Comparison of ENCODE assay signal across 18 mouse cellular contexts in genomic region chr7:125516723-125517122, GRCm38 (mm10). TPM values are rescaled to one million over a fixed set of nuclear protein-coding genes. Genes with fewer than 3 reads are reported as not detected.
DNase-seq lines count a peak whose midpoint lies in the region; ATAC-seq and TF ChIP-seq lines count a peak whose summit lies in the region.
"Had no signal": no experiment of that assay in that cellular context is flagged by ENCODE, and none has a peak within 500 bp of the region (broad histone marks: within the 10 kb centered on the region; RNA-seq: fewer than 3 reads in every experiment).

No protein-coding gene starts in this region.

- peaks cover 72% of the 10 kb centered on the region for H3K4me1 ChIP-seq in G1E (ENCODE audit: insufficient read depth, low read depth, low read length)
- H3K4me1 ChIP-seq in bone marrow, adult 2 months (ENCODE audit: control insufficient read depth, insufficient read depth, low read length): peaks cover 1% of the 10 kb centered on the region; the same call in 1 of the 2 replicates
- peaks cover 71% of the 10 kb centered on the region for H3K4me1 ChIP-seq in liver, embryonic 15.5 days (replicated peaks)
- no peaks in the 10 kb centered on the region for H3K4me1 ChIP-seq in forebrain, postnatal 0 days (ENCODE audit: insufficient read depth)
- H3K4me1 ChIP-seq: forebrain, embryonic 12.5 days had no signal

- 69% methylated on average over 8 of the region's 8 CpGs for WGBS in bone marrow, adult 2 months
- 33% methylated on average over 8 of the region's 8 CpGs for WGBS in liver, embryonic 15.5 days (ENCODE audit: insufficient replicate concordance)
- WGBS in forebrain, postnatal 0 days: 92% methylated on average over 8 of the region's 8 CpGs

- TF ChIP-seq POLR2A in bone marrow, adult 2 months (IDR thresholded peaks at IDR 0.05; ENCODE audit: borderline replicate concordance, control insufficient read depth, low read depth, low read length): no peak

- no peak for DNase-seq in G1E (ENCODE audit: low spot score)
- DNase-seq in forebrain, postnatal 0 days: no peak
- DNase-seq in urinary bladder, postnatal 14 days (ENCODE audit: low spot score): no peak
- DNase-seq: cerebellum, adult 9-11 months; kidney, adult 8-10 months; kidney, postnatal 36 days; layer of hippocampus, adult 9-11 months; lung, adult 18-20 months; retina, postnatal 1 day; thymus, postnatal 14 days had no signal

- ATAC-seq in G1E (ENCODE audit: extremely low read depth, insufficient number of reproducible peaks, low FRiP score, poor library complexity, severe bottlenecking): peak; percentile 84
- ATAC-seq in erythroid progenitor cell, adult 5-6 weeks (replicated peaks; ENCODE audit: low FRiP score, poor library complexity, severe bottlenecking): peak; percentile 82
- ATAC-seq in liver, embryonic 15.5 days (ENCODE audit: insufficient read depth): peak; percentile 73
- ATAC-seq in forebrain, postnatal 0 days: no peak
- ATAC-seq in activated CD4-positive, CD25-positive, alpha-beta regulatory T cell, adult 4 months: no peak

- no peaks in the 10 kb centered on the region for H3K27me3 ChIP-seq in G1E (ENCODE audit: insufficient read depth, low read length)
- no peaks in the 10 kb centered on the region for H3K27me3 ChIP-seq in liver, embryonic 15.5 days
- no peaks in the 10 kb centered on the region for H3K27me3 ChIP-seq in forebrain, postnatal 0 days (ENCODE audit: insufficient read depth, low read length)
- H3K27me3 ChIP-seq: forebrain, embryonic 12.5 days had no signal

- peaks cover 19% of the 10 kb centered on the region for H3K9me3 ChIP-seq in G1E (replicated peaks)
- H3K9me3 ChIP-seq in liver, embryonic 15.5 days (replicated peaks): no peaks in the 10 kb centered on the region
- no peaks in the 10 kb centered on the region for H3K9me3 ChIP-seq in forebrain, postnatal 0 days (ENCODE audit: low read length)
- H3K9me3 ChIP-seq: forebrain, embryonic 12.5 days; limb, embryonic 10.5 days had no signal

- H3K27ac ChIP-seq in bone marrow, adult 2 months (ENCODE audit: control insufficient read depth, insufficient read depth, low read depth, low read length, poor library complexity): peak overlapping the region; percentile 48; the same call in 1 of the 2 replicates
- H3K27ac ChIP-seq in liver, embryonic 15.5 days (replicated peaks): peak overlapping the region; percentile 84
- H3K27ac ChIP-seq in forebrain, postnatal 0 days (ENCODE audit: low read depth, low read length): no peak overlapping the region
- H3K27ac ChIP-seq: forebrain, embryonic 12.5 days; left cerebral cortex, adult 2 months; limb, embryonic 10.5 days had no signal

- no peak overlapping the region for H3K9ac ChIP-seq in liver, embryonic 15.5 days
- no peak overlapping the region for H3K9ac ChIP-seq in forebrain, postnatal 0 days
- H3K9ac ChIP-seq: forebrain, embryonic 12.5 days had no signal

- no peak for TF ChIP-seq CTCF in G1E (IDR thresholded peaks at IDR 0.05; ENCODE audit: low read depth, low read length)
- no peak for TF ChIP-seq CTCF in bone marrow, adult 2 months (IDR thresholded peaks at IDR 0.05; ENCODE audit: control insufficient read depth, insufficient read depth, low read length)
- TF ChIP-seq CTCF in forebrain, postnatal 0 days (IDR thresholded peaks at IDR 0.05; ENCODE audit: low read depth): no peak

- no peaks in the 10 kb centered on the region for H3K36me3 ChIP-seq in G1E (replicated peaks)
- no peaks in the 10 kb centered on the region for H3K36me3 ChIP-seq in liver, embryonic 15.5 days (replicated peaks)
- no peaks in the 10 kb centered on the region for H3K36me3 ChIP-seq in forebrain, postnatal 0 days (ENCODE audit: insufficient read depth)
- H3K36me3 ChIP-seq: forebrain, embryonic 12.5 days; limb, embryonic 10.5 days had no signal

- H3K4me2 ChIP-seq in liver, embryonic 15.5 days: peak overlapping the region; percentile 36
- H3K4me2 ChIP-seq in forebrain, postnatal 0 days (ENCODE audit: low read depth): no peak overlapping the region
- H3K4me2 ChIP-seq: forebrain, embryonic 12.5 days; midbrain, embryonic 11.5 days had no signal

- no peak overlapping the region; the same call in 1 of the 2 replicates for H3K4me3 ChIP-seq in G1E (ENCODE audit: low read depth, low read length)
- no peak overlapping the region for H3K4me3 ChIP-seq in bone marrow, adult 2 months (replicated peaks; ENCODE audit: control insufficient read depth, low read depth, low read length)
- no peak overlapping the region for H3K4me3 ChIP-seq in liver, embryonic 15.5 days (replicated peaks)
- H3K4me3 ChIP-seq in forebrain, postnatal 0 days (ENCODE audit: low read depth, low read length): no peak overlapping the region
- H3K4me3 ChIP-seq: forebrain, embryonic 12.5 days; left cerebral cortex, adult 2 months; limb, embryonic 10.5 days had no signal

RNA-seq across cellular contexts. Expression of gene Nsmce1, which starts 25.3 kb away (rescaled TPM):
- total RNA-seq in G1E (2014; fragmentation: Nextera tagmentation): 44.0 and 59.3 TPM in 2 replicates
- 97.3 and 102 TPM in 2 replicates for total RNA-seq in G1E (2017)
- polyA plus RNA-seq in G1E (2012): 11.5 and 13.0 TPM in 2 replicates
- polyA plus RNA-seq in bone marrow, adult 2 months (2011; ENCODE audit: insufficient read depth, insufficient read length, low replicate concordance, missing spikeins): 42.7 and 49.6 TPM in 2 replicates
- total RNA-seq in erythroid progenitor cell, adult 5-6 weeks (2015; ENCODE audit: low replicate concordance): 36.9 and 58.7 TPM in 2 replicates
- 51.3 and 53.6 TPM in 2 replicates for total RNA-seq in erythroid progenitor cell, adult 5-6 weeks (2017; ENCODE audit: low replicate concordance)
- polyA plus RNA-seq in liver, embryonic 15.5 days (2015; fragmentation: Nextera tagmentation; extraction: Ambion mirVana): 73.8 and 75.2 TPM in 2 replicates
- total RNA-seq in forebrain, postnatal 0 days (2014; rRNA removed): 43.3 and 58.6 TPM in 2 replicates
- polyA plus RNA-seq in forebrain, postnatal 0 days (2015; fragmentation: Nextera tagmentation; extraction: Ambion mirVana): 107 and 123 TPM in 2 replicates
- polyA plus RNA-seq in activated CD4-positive, CD25-positive, alpha-beta regulatory T cell, adult 4 months (2017; shearing (Covaris generic)): 100 to 1,000 TPM; 115 to 134 TPM

RNA-seq across cellular contexts. Expression of gene Il4ra, which starts 35.2 kb away (rescaled TPM):
- 21.1 and 23.5 TPM in 2 replicates for total RNA-seq in G1E (2014; fragmentation: Nextera tagmentation)
- 35.8 and 38.4 TPM in 2 replicates for total RNA-seq in G1E (2017)
- 25.9 and 27.8 TPM in 2 replicates for polyA plus RNA-seq in G1E (2012)
- 10.9 and 23.0 TPM in 2 replicates for polyA plus RNA-seq in bone marrow, adult 2 months (2011; ENCODE audit: insufficient read depth, insufficient read length, low replicate concordance, missing spikeins)
- 0.84 and 2.2 TPM in 2 replicates for total RNA-seq in erythroid progenitor cell, adult 5-6 weeks (2015; ENCODE audit: low replicate concordance)
- 3.3 and 5.7 TPM in 2 replicates for total RNA-seq in erythroid progenitor cell, adult 5-6 weeks (2017; ENCODE audit: low replicate concordance)
- polyA plus RNA-seq in liver, embryonic 15.5 days (2015; fragmentation: Nextera tagmentation; extraction: Ambion mirVana): 4.6 and 6.4 TPM in 2 replicates
- 6.0 and 6.9 TPM in 2 replicates for total RNA-seq in forebrain, postnatal 0 days (2014; rRNA removed)
- polyA plus RNA-seq in forebrain, postnatal 0 days (2015; fragmentation: Nextera tagmentation; extraction: Ambion mirVana): 3.3 and 4.1 TPM in 2 replicates
- 10 to 100 TPM; 67.8 to 77.8 TPM for polyA plus RNA-seq in activated CD4-positive, CD25-positive, alpha-beta regulatory T cell, adult 4 months (2017; shearing (Covaris generic))

Comparison
In these comparisons a context has a peak if more than half of its experiments do, and no peak if none do; other contexts are left out.
1. ATAC-seq: peak in G1E (single experiment), erythroid progenitor cell, adult 5-6 weeks (single experiment) and liver, embryonic 15.5 days (single experiment); none in forebrain, postnatal 0 days (single experiment) and activated CD4-positive, CD25-positive, alpha-beta regulatory T cell, adult 4 months (single experiment).